Mouse (Mus musculus): Measurements from ENCODE around the gene Rnls.
"Not testable (repeated sequence)": the region's sequence is repeated elsewhere in the genome, so short reads cannot be mapped to it uniquely, and the experiment has no call there.

The Rnls gene

GRCm38 (mm10) chr19:33391651-33392382 lies at the start of gene Rnls:
Gene Rnls, minus strand, starts transcription at chr19:33392295.
- DNase-seq (ENCODE audit: low spot score) = peak; percentile 86

GRCm38 (mm10) chr19:33429457-33429856 lies 37.4 kb upstream of the Rnls start:
- no peak for DNase-seq (ENCODE audit: low spot score)

- DNase-seq (ENCODE audit: low spot score) = not testable (repeated sequence)
These were observed 27.3 kb upstream of the Rnls start for GRCm38 (mm10) chr19:33419368-33419767.

DNA sequence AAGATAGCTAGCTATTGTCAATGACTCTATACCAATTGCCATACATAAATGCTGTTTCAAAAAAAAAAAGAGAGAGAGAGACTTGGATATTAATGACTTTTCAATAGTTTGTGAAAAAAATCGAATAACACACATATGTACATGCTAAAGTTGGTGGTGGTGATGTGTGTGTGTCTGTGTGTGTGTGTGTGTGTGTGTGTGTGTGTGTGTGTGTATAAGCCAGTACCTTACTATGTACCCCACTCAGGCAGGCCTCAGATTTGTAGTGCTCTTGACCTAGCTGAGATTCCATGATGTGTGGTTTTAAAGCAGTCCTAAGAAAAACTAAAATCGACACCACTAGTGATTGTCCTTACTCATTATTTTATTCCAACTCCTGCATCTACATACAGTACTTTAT lies 11.3 kb downstream of the Rnls start:
- no peak for DNase-seq (ENCODE audit: low spot score)

DNA sequence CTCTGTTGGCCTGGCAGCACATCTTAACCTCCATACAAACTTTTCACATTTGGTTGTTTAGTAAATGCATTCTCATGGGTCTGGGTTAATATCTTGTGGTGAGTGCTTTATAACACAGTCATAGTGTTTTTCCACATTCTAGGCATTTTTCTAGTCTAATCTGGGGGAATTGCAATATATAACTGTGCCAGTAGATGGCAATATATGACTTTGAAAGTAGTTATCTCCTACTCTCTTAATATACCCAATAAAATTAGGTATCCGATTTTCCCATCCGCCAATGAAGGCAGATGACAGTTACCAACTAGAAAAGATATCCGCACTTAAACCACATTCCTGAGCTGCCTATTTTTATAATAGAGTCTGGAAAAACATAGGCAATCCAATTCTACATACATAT lies 11.7 kb downstream of the Rnls start:
- no peak for DNase-seq (ENCODE audit: low spot score)

GRCm38 (mm10) chr19:33368808-33369207 lies 23.3 kb downstream of the Rnls start:
- no peak for DNase-seq (ENCODE audit: low spot score)

- peak; percentile 75 for DNase-seq (ENCODE audit: low spot score)
These were observed 25.4 kb downstream of the Rnls start for GRCm38 (mm10) chr19:33366661-33367060.

DNA sequence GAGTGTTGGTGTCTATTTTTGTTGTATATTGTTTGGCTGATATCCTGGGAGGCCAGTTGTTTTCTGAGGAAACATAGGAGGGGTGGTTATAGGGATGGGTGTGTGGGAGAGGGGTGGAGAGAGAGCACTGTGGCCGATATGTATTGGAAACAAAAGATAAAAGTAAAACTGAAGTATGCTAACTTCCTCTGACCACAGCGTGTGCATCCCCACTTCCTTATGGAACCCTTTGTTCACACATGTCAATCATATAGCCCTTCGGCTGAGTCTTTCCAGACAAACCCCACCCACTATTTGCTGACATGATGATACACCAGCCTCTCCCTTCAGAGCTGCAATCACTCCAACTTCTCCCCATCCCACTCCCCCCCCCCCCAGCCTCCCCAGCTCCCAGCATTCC lies 35.1 kb downstream of the Rnls start:
- no peak for DNase-seq (ENCODE audit: low spot score)

DNA sequence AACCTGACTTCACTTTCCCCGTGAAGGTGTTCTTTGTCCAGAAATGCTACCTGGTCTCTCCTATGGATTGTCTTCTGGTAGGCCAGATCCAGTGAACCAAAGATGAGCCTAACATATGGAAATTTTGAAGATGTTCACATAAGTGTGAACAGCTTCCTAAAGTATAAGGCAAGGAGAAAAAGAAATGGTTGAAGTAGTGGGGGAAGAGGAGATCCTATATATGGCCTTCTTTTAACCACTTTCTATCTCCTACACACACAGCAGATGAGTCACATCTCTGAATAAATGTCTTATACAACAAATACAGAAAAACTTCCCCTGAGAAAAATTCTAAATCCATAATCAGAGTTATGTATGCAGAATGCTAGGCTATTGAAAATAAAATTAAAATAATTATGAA lies 52.0 kb downstream of the Rnls start:
- no peak for DNase-seq (ENCODE audit: low spot score)

DNA sequence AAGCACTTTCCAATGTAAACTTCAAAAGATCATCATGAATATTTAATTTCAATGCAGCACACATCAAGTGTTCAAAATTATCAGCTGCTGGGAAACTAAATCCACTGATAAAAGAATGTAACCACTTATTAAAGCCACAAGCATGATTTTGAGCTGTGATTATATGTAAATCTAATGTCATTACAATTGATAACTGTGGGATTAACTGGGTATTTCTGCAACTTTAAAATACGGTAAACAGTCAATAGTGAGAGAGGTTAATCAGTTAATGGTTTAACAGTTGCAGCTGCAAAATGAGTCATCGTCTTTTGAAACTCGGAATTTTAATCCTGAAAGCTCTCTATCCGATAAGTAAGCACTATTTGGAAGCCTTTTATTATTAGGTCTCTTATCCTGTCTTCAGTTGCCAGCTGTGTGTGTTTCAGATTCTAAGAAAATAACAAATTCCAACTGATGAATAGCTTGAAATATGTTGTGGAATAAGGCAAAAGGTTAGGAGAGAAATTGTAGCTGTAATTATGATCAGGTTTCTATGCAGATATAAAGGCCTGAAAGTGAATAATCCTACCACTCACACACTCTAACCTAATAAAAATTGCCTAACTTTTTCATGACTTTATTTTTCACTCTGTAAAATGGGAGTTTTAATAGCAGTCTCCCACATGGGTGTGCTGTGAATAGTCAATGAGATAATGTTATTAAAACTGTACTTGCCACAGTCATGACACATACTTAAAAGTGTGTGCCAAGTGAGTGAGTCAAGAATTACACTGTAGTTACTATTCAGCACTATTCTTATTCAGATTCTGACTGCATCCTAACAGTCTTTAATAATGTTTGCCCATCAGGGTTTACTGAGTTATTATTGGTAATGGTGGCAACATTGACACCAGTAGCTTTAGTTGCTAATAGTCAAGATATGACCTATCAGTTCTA lies 65.1 kb downstream of the Rnls start:
- DNase-seq (ENCODE audit: low spot score) = no peak

DNA sequence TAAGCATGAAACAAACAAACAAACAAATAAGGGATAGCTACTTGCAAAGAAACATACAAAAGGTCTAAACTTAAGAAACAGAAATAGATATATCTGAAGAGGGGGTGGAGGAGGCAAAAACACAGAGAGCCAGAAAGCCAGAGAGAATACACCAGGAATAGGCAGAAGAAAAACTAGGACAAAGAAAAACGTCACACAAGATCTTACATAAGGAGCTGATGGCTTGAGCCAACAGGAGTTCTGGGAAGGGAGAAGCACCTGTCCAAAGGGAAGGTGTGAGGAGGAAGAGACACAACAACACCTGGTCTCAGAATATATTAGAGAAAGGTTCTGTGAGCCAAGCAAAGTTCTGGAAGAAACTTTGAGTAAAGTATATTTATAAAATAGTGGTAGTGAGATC lies 73.3 kb downstream of the Rnls start:
- DNase-seq (ENCODE audit: low spot score) = no peak

DNA sequence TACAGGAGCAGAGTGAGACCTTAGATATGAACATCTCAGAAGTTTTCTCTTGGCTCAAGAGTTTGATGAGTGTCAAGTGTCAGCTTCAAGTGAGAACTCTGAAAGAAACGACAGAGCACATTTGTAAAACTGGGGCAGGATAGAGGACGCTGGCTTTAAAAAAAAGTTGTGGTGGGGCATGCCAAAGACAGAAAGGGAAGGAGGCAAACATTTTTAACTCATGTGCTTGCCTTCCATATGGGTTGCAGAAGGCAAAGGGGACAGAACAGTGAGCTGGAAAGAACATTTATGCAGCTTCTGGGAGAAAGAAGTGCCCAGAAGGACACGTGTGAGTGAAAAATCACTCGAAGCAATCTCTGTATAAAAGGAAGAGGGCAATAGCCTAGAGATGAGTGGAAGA lies 75.0 kb downstream of the Rnls start:
- no peak for DNase-seq (ENCODE audit: low spot score)

DNA sequence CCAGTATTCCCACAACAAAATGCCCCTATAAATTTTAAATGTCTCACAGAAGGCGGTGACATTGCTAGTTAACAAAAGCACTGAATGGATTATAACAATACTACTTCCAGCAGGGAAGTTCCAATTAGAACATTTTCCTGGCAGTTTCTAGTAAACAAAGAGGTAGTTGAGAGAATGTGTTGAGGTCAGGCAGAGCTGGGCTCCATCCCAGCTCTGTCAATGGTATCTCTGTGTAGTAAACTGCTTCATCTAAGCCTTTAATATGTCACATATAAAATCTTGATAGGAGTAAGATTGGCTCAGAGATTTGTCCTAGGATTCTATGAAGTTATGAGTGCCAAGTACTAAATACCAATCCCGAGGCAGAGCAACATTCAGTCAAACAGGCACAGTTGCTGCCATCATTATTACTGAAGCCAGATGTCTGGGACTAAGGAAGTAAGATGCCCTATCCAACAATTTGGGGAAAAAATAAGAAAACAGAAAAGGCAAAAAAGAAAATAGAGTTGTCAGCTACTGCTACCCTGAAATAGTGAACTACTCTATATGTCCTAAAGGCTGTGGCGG lies 92.3 kb downstream of the Rnls start:
- no peak for DNase-seq (ENCODE audit: low spot score)

- no peak for DNase-seq (ENCODE audit: low spot score)
These were observed 95.8 kb downstream of the Rnls start for GRCm38 (mm10) chr19:33296338-33296737.

GRCm38 (mm10) chr19:33282985-33283384 lies 109.1 kb downstream of the Rnls start:
- DNase-seq (ENCODE audit: low spot score) = no peak

GRCm38 (mm10) chr19:33276421-33276820 lies 115.7 kb downstream of the Rnls start:
- no peak for DNase-seq (ENCODE audit: low spot score)

DNA sequence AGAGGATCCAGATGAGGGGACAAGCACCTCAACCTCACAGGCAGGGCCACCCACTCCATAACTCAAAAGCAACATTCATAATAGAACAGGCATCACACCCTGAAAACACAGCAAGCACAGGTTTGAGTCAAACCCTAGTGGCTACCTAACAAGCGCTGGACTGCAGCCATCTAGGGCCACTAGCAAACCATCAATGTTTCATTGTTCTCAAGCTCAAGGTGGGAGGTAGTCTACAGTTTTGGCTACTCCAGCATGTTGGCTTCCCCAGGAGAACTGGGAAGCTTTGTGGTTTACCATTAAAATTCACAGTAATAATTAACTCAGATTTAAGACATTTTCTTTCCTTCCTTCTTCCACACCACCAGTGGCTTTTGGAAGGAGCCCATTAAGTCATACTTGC lies 118.4 kb downstream of the Rnls start:
- no peak for DNase-seq (ENCODE audit: low spot score)

- DNase-seq (ENCODE audit: low spot score) = no peak
These were observed 120.5 kb downstream of the Rnls start for GRCm38 (mm10) chr19:33271571-33271970.

DNA sequence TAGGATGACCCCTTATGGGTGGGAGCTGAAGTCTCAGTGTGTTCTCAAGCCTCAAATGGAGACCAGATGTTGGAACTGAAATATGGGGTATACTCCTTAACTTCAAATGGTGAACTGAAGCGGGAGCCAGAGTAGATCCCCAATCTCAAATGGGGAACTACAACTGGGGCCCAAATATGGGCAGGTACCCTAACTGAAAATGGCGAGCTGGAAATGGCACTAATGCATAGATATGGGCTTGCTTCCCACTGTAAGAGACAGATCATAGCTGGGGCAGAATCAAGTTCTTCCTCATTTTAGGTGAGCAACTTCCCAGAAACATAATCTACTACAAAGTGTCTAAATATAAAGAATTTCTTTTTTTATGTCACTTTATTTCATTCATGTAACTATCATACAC lies 121.9 kb downstream of the Rnls start:
- no peak for DNase-seq (ENCODE audit: low spot score)

- DNase-seq (ENCODE audit: low spot score) = no peak
These were observed 124.1 kb downstream of the Rnls start for GRCm38 (mm10) chr19:33268044-33268443.

DNA sequence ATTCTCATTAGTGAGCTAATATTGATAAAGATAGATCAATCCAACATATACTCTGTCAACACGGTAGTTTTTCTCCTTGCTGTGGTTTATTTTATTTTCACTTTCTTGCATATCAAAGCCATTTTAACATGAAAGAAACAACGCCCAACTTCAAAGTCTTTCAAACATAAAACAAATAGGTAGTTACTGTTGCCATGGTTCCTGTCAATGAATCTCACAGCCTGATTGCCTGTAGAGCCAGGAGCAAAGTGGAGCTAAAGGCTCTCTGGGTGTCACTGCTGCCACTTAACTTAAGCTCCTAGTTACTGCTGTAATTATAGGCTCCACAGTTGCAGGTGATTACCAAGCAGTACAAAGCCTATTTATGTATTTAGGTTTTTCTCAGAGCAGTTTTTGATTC lies 126.8 kb downstream of the Rnls start:
- DNase-seq (ENCODE audit: low spot score) = no peak

DNA sequence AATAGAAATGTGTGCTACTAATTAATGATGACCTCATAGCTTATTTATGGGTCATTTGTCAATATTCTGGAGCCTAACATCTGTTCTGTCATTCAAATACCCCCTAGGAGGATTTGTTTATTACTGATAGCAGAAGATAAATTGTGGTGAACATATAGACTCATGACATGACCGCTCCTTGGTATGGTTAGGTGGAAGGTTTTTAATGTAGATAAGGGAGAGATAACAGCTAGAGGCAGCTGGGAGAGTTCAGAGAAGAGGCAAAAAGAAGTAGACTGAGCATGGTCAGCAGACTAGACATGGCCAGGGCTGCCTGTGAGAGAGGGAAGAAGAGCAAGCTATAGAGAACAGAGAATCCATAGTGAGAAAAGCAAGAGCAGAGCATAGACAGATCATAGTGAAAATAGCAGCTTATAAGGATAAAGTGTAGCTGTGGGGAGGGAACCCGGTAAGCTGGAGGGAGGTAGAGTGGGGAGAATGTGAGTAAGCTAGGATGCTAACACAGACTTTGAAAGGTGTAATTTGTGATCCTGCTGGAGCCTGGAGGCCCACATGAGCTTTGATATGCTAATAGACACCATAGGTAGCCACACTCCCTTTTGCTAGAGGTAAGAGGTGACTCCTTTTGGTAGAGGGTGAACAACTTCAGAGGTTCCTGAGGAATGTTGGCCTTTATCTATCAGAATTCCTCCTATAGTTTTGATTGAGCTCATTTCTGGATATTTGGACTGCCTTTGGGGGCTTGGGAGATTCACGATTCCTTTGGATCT lies 127.7 kb downstream of the Rnls start:
- DNase-seq (ENCODE audit: low spot score) = no peak

All from layer of hippocampus, adult 11-12 months (tissue).